Mouse (Mus musculus) small intestine, adult 10 weeks (tissue): ENCODE data around the gene Fcrla. TPM values are rescaled to one million over a fixed set of nuclear protein-coding genes. Genes with fewer than 3 reads are reported as not detected.

Experiments
- polyA plus RNA-seq: library from polyadenylated mRNA; stranded (reverse); fragments of 350-450 nt; fragmentation: Illumina TruSeq; extraction: RNeasy Lipid Tissue Mini Kit (QIAGEN cat#74804); gene quantifications from one replicate; pipeline ENCODE4 v1.2.3, GENCODE M21; 2014; ENCODE audit warnings: low replicate concordance

Fcrla gene
- polyA plus RNA-seq: 3.4 TPM

GRCm38 (mm10) chr1:170927378-170927777, at the start of gene Fcrla:
Gene Fcrla, minus strand, starts transcription at chr1:170927583.

GRCm38 (mm10) chr1:170976447-170976846, 49.1 kb upstream of the Fcrla start, which contains the start of gene Fcgr2b:
Gene Fcgr2b, minus strand, starts transcription at chr1:170976547.

GRCm38 (mm10) chr1:170912891-170913615, 14.3 kb downstream of the Fcrla start, which contains the start of gene Fcrlb:
Gene Fcrlb, minus strand, starts transcription at chr1:170912941.

GRCm38 (mm10) chr1:170884978-170885561, 42.3 kb downstream of the Fcrla start, which contains the start of the genes Gm26620 and Dusp12:
Gene Gm26620, plus strand, starts transcription at chr1:170885065.
Gene Dusp12, minus strand, starts transcription at chr1:170885540.

GRCm38 (mm10) chr1:170867691-170868105, 59.7 kb downstream of the Fcrla start, which contains the start of gene Atf6:
Gene Atf6, minus strand, starts transcription at chr1:170867771.

Other genes starting within 250 kb of the Fcrla start
- 29.3 TPM for gene Atf6, start 59.8 kb downstream of the Fcrla start, polyA plus RNA-seq
- gene Gm26620, start 42.5 kb downstream of the Fcrla start, polyA plus RNA-seq: 1.6 TPM
- 25.5 TPM for gene Dusp12, start 42.0 kb downstream of the Fcrla start, polyA plus RNA-seq
- not detected for gene Fcrlb, start 14.6 kb downstream of the Fcrla start, polyA plus RNA-seq
- 17.6 TPM for gene Fcgr2b, start 49.0 kb upstream of the Fcrla start, polyA plus RNA-seq
- gene Fcgr4, start 91.3 kb upstream of the Fcrla start, polyA plus RNA-seq: 9.9 TPM
- gene Fcgr3, start 137.4 kb upstream of the Fcrla start, polyA plus RNA-seq: 11.7 TPM
- 1.9 TPM for gene Cfap126, start 186.3 kb upstream of the Fcrla start, polyA plus RNA-seq
- 37.0 TPM for gene Sdhc, start 223.0 kb upstream of the Fcrla start, polyA plus RNA-seq
- 0.48 TPM for gene Mpz, start 223.1 kb upstream of the Fcrla start, polyA plus RNA-seq